Mouse (Mus musculus): ENCODE results near the gene Sh3bp5l.

GRCm38 (mm10) chr11:58357844-58358534, 27.5 kb downstream of the Sh3bp5l start:
- TF ChIP-seq CTCF (IDR thresholded peaks at IDR 0.05; ENCODE audit: extremely low read depth, insufficient read depth, low read length), result no peak
- TF ChIP-seq POLR2A (IDR thresholded peaks at IDR 0.05; ENCODE audit: extremely low read depth, insufficient read depth, low read length), result no peak
